Mouse (Mus musculus): ENCODE measurements at regions not wholly inside any gene's neighbourhood (a gene's known extent, or its start where the extent isn't known, plus 50 kb on each side); places are given as distances from the start of the nearest gene placed in this dataset.

DNA sequence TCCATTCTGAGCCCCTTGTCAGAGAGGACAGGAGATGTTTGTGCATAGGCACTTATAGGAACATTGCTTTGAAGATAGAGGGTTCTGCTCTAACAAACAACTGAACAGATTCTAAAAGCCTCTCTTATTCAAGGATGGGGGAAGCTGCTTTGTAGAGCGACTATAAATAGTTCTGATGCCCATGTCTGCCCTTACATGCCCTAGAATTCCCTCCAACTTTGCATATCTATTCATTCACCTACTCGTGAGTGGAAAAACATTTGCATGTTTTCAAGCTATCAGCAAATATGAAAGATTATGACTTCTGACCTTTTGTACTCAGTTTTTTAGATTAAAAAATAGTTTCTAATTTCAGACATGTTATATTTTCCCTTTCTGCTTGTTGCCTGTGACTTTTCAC, 222.0 kb downstream of the Trib2 start:
- TF ChIP-seq E2F4 (IDR thresholded peaks at IDR 0.05; ENCODE audit: insufficient read depth): no peak
- no peak for TF ChIP-seq POLR2A (IDR thresholded peaks at IDR 0.05; ENCODE audit: insufficient read length, low read depth)
- TF ChIP-seq MAX (IDR thresholded peaks at IDR 0.05; ENCODE audit: low read depth): no peak
